Mouse (Mus musculus) ES-E14 (cell line): ENCODE measurements around the gene Zfp109. TPM values are rescaled to one million over a fixed set of nuclear protein-coding genes. Genes with fewer than 3 reads are reported as not detected.
A peak's percentile ranks its signal among the peaks of the same experiment; 100 is the strongest.

Experiments used
- DNase-seq: peaks from one replicate; pipeline ENCODE4 v3.0.0-alpha.2; 2013; ENCODE audit warnings: low read depth, low spot score
- H3K27ac ChIP-seq: 2 replicates; pipeline ENCODE4 v1.5.1; 2012; ENCODE audit warnings: low read depth, mild to moderate bottlenecking, low read length, moderate library complexity, mixed read lengths; ENCODE audit not compliant: poor library complexity, insufficient read depth, severe bottlenecking
- H3K36me3 ChIP-seq: 2 replicates; pipeline ENCODE4 v1.6.1; 2012; ENCODE audit warnings: mild to moderate bottlenecking, low read length, moderate library complexity, mixed read lengths; ENCODE audit not compliant: control insufficient read depth, poor library complexity, insufficient read depth, severe bottlenecking
- H3K4me1 ChIP-seq, 2 experiments: fragments of 150-350 bp in 1 of 2; sonication (generic) in 1 of 2; 2 replicates each; pipeline ENCODE4 v1.6.1; 2012; ENCODE audit warnings: low read length in 2 of 2, mild to moderate bottlenecking in 1 of 2, mixed read lengths in 1 of 2; ENCODE audit not compliant: control insufficient read depth in 2 of 2, insufficient read depth in 2 of 2, poor library complexity in 1 of 2
- H3K4me3 ChIP-seq, 2 experiments: fragments of 150-350 bp in 1 of 2; sonication (generic) in 1 of 2; 2 replicates each; pipeline ENCODE4 v1.5.1; 2012; ENCODE audit warnings: low read length in 2 of 2, low read depth in 1 of 2, mild to moderate bottlenecking in 1 of 2, mixed read lengths in 1 of 2; ENCODE audit not compliant: insufficient read depth in 1 of 2, poor library complexity in 1 of 2, severe bottlenecking in 1 of 2
- H3K9ac ChIP-seq: 2 replicates; pipeline ENCODE4 v1.6.1; 2012; ENCODE audit warnings: low read depth, mild to moderate bottlenecking, low read length, mixed read lengths; ENCODE audit not compliant: poor library complexity, insufficient read depth, severe bottlenecking
- H3K9me3 ChIP-seq: fragments of 150-350 bp; sonication (generic); 2 replicates; pipeline ENCODE4 v1.6.1; 2012; ENCODE audit warnings: low read depth, mild to moderate bottlenecking, low read length; ENCODE audit not compliant: control insufficient read depth, insufficient read depth
- CHD2 ChIP-seq: IDR thresholded peaks from 2 replicates; pipeline ENCODE4 v1.6.1; 2014; ENCODE audit warnings: mild to moderate bottlenecking, low read depth, low read length, inconsistent platforms
- HCFC1 ChIP-seq: IDR thresholded peaks from 2 replicates; pipeline ENCODE4 v1.6.1; 2012; ENCODE audit warnings: low read length, inconsistent platforms, borderline replicate concordance; ENCODE audit not compliant: insufficient read depth
- MAFK ChIP-seq: IDR thresholded peaks from 2 replicates; pipeline ENCODE4 v1.6.1; 2014; ENCODE audit warnings: mild to moderate bottlenecking, low read depth, low read length, inconsistent platforms; ENCODE audit not compliant: insufficient read depth
- ZC3H11A ChIP-seq: IDR thresholded peaks from 2 replicates; pipeline ENCODE4 v1.6.1; 2012; ENCODE audit warnings: low read depth, mild to moderate bottlenecking, inconsistent platforms, low read length, borderline replicate concordance
- ZNF384 ChIP-seq: IDR thresholded peaks from 2 replicates; pipeline ENCODE4 v1.6.1; 2012; ENCODE audit warnings: low read depth, low read length, inconsistent platforms
- in situ Hi-C, 2 experiments: fragments of 600-800 bp; cut with MboI; formaldehyde crosslinking; loops; one replicate each; pipeline ENCODE4 v1.15.1; 2025; ENCODE audit warnings: low sequenced_read_pairs in 2 of 2, inconsistent platforms in 1 of 2; ENCODE audit not compliant: unreplicated experiment in 2 of 2
- total RNA-seq: library from RNA; depleted of rRNA; stranded (reverse); fragments of 300-350 nt; gene quantifications from 2 replicates; pipeline ENCODE4 v1.2.3, GENCODE M21; 2012

Gene Zfp109
- total RNA-seq, 1 experiment, result 4.5 TPM

DNA sequence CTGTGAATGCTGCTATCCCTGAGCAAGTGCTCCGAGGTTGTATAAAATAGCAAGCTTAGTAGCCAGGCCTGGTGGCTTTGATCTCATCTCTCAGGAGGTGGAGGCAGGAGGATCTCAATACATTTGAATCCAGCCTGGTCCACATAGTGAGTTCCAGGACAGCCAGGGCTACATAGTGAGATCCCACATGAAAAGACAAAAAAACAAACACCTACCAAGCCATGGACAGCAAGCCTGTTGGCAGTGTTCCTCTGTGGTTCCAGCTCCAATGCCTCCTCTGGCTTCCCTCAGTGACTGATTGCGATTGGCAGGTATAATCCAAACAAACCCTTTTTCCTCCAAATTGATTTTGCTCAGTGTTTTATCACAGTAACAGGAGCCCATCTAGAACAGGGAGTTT is 27.1 kb downstream of the Zfp109 start:
- no peak overlapping the region for H3K27ac ChIP-seq
- H3K9me3 ChIP-seq, result no peaks in the 10 kb centered on the region
- H3K36me3 ChIP-seq, result peaks cover 6% of the 10 kb centered on the region; the same call in 1 of the 2 replicates
- H3K4me1 ChIP-seq, result peaks cover 0 to 2% of the 10 kb centered on the region in 2 experiments; a peak in 1 of 4 replicates
- H3K4me3 ChIP-seq, result no peak overlapping the region
- TF ChIP-seq CHD2 (no peak), ZC3H11A (no peak), MAFK (no peak), ZNF384 (no peak), HCFC1 (no peak)
- no peak for DNase-seq
- in situ Hi-C loops, result no loop called here
- no peak overlapping the region for H3K9ac ChIP-seq

DNA sequence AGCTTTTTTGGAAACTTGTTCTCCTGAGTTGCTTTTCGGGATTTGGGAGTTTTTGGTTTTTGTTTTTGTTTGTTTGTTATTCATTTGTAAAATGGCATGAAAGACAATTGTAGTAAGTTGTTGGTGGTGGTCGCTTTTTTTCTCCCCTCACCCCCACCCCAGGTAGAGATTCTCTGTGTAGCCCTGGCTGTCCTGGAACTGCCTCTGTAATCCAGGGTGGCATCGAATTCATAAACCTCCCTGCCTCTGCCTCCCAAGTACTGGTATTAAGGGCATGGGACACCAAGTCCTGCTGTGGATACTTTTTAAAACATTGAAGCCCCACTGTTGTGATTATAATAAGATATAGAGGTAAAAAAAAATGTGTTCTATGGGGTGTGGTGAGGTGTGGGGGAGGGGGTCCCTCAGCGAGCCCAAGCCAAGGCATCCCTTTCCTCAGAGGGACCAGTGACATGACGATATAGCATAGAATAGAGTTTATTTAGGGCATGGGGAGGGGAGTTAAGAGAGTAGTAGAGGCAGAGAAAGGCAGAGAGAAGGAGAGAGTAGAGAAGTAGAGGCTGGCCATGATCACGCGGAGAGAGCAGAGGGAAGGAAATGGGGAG is 29.0 kb downstream of the Zfp109 start:
- Histone ChIP-seq H3K4me1 (peaks cover 0 to 2% of the 10 kb centered on the region in 2 experiments; a peak in 1 of 4 replicates), H3K27ac (no peak overlapping the region), H3K4me3 (peak overlapping the region in 1 of 2 experiments; percentile 78; a peak in 1 of 4 replicates), H3K9ac (no peak overlapping the region), H3K36me3 (peaks cover 6% of the 10 kb centered on the region; the same call in 1 of the 2 replicates), H3K9me3 (no peaks in the 10 kb centered on the region)
- no peak for TF ChIP-seq ZC3H11A
- no peak for TF ChIP-seq HCFC1
- no peak for TF ChIP-seq CHD2
- TF ChIP-seq MAFK, result no peak
- no peak for TF ChIP-seq ZNF384
- no peak for DNase-seq
- in situ Hi-C loops, result no loop called here

DNA sequence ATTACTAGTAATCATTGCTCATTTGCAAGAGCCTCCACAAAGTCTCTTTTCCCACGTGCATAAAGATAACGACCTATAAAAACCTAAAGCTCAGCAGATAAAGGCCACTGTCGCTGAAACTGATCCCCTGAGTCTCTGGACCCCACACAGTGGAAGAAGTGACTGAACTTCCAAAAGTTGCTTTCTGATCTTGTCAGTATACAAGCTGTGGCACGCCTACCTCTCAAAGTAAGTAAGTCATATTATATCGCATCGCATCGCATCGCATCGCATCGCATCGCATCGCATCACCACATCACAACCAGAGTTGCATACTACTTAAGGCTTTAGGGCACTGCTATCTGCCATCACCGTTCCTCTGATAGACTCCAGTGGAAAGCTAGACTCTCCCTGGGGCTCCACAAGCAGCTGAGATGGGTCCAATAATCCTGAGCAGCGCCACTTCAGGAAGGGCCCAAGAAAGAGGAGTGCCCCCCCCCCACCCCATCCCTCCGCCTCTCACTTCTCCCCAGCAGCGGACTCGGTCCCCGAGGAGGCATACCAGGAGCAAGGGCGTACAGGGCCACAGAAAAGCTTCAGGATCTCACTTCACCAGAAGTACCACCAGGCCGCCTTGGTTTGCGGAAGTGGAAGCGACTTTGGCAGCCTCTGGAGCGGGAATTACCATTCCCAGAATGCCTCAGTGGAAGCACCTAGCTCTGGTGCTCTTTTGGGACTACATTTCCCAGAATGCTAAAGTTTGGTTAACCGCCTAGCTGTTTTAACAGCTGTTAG is 29.7 kb downstream of the Zfp109 start:
- Histone ChIP-seq H3K4me1 (peaks cover 0 to 2% of the 10 kb centered on the region in 2 experiments; a peak in 1 of 4 replicates), H3K27ac (peak overlapping the region; percentile 13; the same call in 1 of the 2 replicates), H3K9me3 (no peaks in the 10 kb centered on the region), H3K4me3 (peak overlapping the region; percentile 78 to 97), H3K36me3 (peaks cover 6% of the 10 kb centered on the region; the same call in 1 of the 2 replicates), H3K9ac (peak overlapping the region; percentile 99)
- in situ Hi-C loops, result no loop called here
- peak; percentile 93 for TF ChIP-seq HCFC1
- no peak for TF ChIP-seq CHD2
- no peak for TF ChIP-seq ZC3H11A
- TF ChIP-seq MAFK, result no peak
- TF ChIP-seq ZNF384, result no peak
- peak; percentile 66 for DNase-seq

DNA sequence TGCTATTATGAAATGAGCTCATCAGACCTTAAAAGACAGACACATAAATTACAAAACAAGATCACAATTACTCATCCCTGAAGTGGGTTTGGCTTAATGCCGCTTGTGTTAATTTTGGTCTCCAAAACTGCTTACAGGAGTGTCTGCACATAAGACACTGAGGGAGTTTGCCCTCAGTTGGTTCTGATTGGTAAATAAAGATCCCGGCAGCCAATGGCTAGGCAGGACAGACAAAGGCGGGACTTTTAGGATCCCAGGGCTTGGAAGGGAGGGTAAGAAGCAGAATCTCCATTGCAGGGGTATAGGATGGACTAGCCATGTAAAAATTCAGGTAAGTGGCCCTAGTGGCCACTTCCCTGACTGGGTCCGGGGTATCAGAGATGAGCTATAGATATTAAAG is 40.4 kb downstream of the Zfp109 start:
- Histone ChIP-seq H3K4me3 (no peak overlapping the region), H3K4me1 (peaks cover 0 to 2% of the 10 kb centered on the region in 2 experiments; a peak in 1 of 4 replicates), H3K36me3 (peaks cover 17% of the 10 kb centered on the region), H3K9ac (no peak overlapping the region), H3K9me3 (no peaks in the 10 kb centered on the region), H3K27ac (no peak overlapping the region)
- in situ Hi-C loops, result no loop called here
- DNase-seq, result no peak
- TF ChIP-seq MAFK, result no peak
- no peak for TF ChIP-seq ZNF384
- TF ChIP-seq CHD2, result no peak
